Mouse (Mus musculus) left cerebral cortex, adult 6 months (tissue): ENCODE measurements around the gene Olfr1205. TPM values are rescaled to one million over a fixed set of nuclear protein-coding genes. Genes with fewer than 3 reads are reported as not detected.

Experiments
- long read RNA-seq, 2 experiments: library from polyadenylated mRNA; unstranded; transcript quantifications; one replicate each; pipeline ENCODE4 v2.0.0; 2019 to 2020
- polyA plus RNA-seq: library from polyadenylated mRNA; unstranded; fragments of <200 nt; fragmentation: Nextera tagmentation; gene quantifications from 2 replicates; pipeline ENCODE4 v1.2.3, GENCODE M21; 2021

Olfr1205 gene
- not detected in 2 replicates for polyA plus RNA-seq
- long read RNA-seq, experiment 1, result 0 reads
- long read RNA-seq, experiment 2, result 0 reads

GRCm38 (mm10) chr2:88829437-88829836, at the start of gene Olfr1205:
Olfr1205 (plus strand) TSS chr2:88829737.

DNA sequence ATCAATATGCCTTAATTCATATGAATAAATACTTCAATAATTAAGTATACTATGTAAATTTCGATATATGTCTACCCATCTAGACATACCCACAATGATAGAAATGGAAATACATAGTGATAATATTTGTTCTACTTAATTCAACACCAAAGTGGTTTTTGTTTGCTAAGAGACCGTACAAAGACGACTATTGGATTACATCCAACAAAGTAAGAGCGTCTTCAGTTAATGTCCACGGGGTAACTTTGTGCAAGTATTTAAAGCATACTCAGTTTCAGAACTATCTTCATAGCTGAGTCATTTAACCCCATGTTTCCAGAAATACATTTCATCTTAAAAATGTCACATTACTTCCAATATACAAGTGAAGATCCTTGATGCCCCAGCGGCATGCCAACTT, 36.8 kb upstream of the Olfr1205 start, which contains the start of gene Olfr1201:
Gene Olfr1201, plus strand, starts transcription at position 301 of the 400 bp plus-strand sequence.

DNA sequence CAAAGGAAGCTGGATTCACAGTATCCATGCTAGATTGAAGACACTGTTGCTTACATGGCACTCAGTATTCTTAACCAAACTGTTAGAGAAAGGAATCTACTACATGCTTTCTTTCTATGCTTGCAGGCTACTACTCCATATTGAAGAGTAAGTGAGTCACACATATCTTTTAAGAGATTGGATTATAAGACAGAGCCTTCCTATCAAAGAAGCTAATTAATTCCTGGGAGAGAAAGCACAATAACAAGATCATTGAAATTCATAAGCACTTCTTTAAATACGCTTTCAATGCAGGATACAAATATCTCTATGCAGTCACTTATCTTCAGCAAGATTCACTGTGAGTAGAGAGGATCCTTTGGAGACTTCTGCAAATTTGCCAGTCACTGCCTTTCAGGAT, 15.3 kb upstream of the Olfr1205 start, which contains the start of gene Olfr1202:
Gene Olfr1202, plus strand, starts transcription at position 301 of the 400 bp plus-strand sequence.

DNA sequence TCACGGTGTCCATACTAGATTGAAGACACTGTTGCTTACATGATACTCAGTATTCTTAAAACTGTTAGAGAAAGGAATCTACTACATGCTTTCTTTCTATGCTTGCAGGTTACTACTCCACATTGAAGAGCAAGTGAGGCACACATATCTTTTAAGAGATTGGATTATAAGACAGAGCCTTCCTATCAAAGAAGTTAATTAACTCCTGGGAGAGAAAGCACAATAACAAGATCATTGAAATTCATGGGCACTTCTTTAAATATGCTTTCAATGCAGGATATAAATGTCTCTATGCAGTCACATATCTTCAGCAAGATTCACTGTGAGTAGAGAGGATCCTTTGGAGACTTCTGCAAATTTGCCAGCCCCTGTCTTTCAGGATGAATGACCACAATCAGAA, 19.5 kb downstream of the Olfr1205 start, which contains the start of gene Olfr1204:
Gene Olfr1204, plus strand, starts transcription at position 301 of the 400 bp plus-strand sequence.

GRCm38 (mm10) chr2:88862931-88863330, 33.4 kb downstream of the Olfr1205 start, which contains the start of gene Olfr1206:
Olfr1206 (plus strand) TSS chr2:88863231.

Other genes starting within 250 kb of the Olfr1205 start
- gene Olfr1189, start 243.3 kb upstream of the Olfr1205 start, polyA plus RNA-seq, result not detected in 2 replicates
- gene Olfr1191-ps1, start 189.2 kb upstream of the Olfr1205 start, polyA plus RNA-seq, result not detected in 2 replicates
- gene Olfr1192-ps1, start 181.2 kb upstream of the Olfr1205 start, polyA plus RNA-seq, result not detected in 2 replicates
- not detected in 2 replicates for gene Olfr1193, start 154.1 kb upstream of the Olfr1205 start, polyA plus RNA-seq
- gene Olfr1195, start 140.6 kb upstream of the Olfr1205 start, polyA plus RNA-seq, result not detected in 2 replicates
- not detected in 2 replicates for gene Olfr1196, start 125.1 kb upstream of the Olfr1205 start, polyA plus RNA-seq
- gene Olfr1197, start 97.4 kb upstream of the Olfr1205 start, polyA plus RNA-seq, result not detected in 2 replicates
- not detected in 2 replicates for gene Olfr1198, start 78.4 kb upstream of the Olfr1205 start, polyA plus RNA-seq
- not detected in 2 replicates for gene Olfr1199, start 69.3 kb upstream of the Olfr1205 start, polyA plus RNA-seq
- gene Olfr1200, start 59.2 kb upstream of the Olfr1205 start, polyA plus RNA-seq, result 0.04 TPM in 1 of 2 replicates, not detected in the other
- not detected in 2 replicates for gene Olfr1201, start 36.7 kb upstream of the Olfr1205 start, polyA plus RNA-seq
- gene Olfr1202, start 15.2 kb upstream of the Olfr1205 start, polyA plus RNA-seq, result not detected in 2 replicates
- gene Olfr1204, start 19.6 kb downstream of the Olfr1205 start, polyA plus RNA-seq, result not detected in 2 replicates
- gene Olfr1206, start 33.5 kb downstream of the Olfr1205 start, polyA plus RNA-seq, result not detected in 2 replicates
- gene Olfr1208, start 72.6 kb downstream of the Olfr1205 start, polyA plus RNA-seq, result not detected in 2 replicates
- gene Olfr1209, start 85.4 kb downstream of the Olfr1205 start, polyA plus RNA-seq, result not detected in 2 replicates
- gene Olfr1211, start 108.4 kb downstream of the Olfr1205 start, polyA plus RNA-seq, result not detected in 2 replicates
- not detected in 2 replicates for gene Olfr1212, start 124.2 kb downstream of the Olfr1205 start, polyA plus RNA-seq
- gene Gm13762, start 150.5 kb downstream of the Olfr1205 start, polyA plus RNA-seq, result not detected in 2 replicates
- not detected in 2 replicates for gene Olfr1214, start 162.9 kb downstream of the Olfr1205 start, polyA plus RNA-seq
- gene Olfr1215, start 177.2 kb downstream of the Olfr1205 start, polyA plus RNA-seq, result not detected in 2 replicates
- gene Olfr1216, start 188.6 kb downstream of the Olfr1205 start, polyA plus RNA-seq, result not detected in 2 replicates
- gene Olfr1217, start 202.3 kb downstream of the Olfr1205 start, polyA plus RNA-seq, result not detected in 2 replicates
- gene Olfr1218, start 231.4 kb downstream of the Olfr1205 start, polyA plus RNA-seq, result not detected in 2 replicates